Mouse (Mus musculus) embryo, embryonic 11 days (tissue): ENCODE measurements around the gene Cd164.

ENCODE experiments used
- DNase-seq: peaks from one replicate; pipeline ENCODE4 v3.0.0-alpha.2; 2015

Gene Cd164

GRCm38 (mm10) chr10:41518981-41519618 lies at the start of gene Cd164:
Gene Cd164, plus strand, starts transcription at chr10:41519414.
- DNase-seq = peak; percentile 97

- DNase-seq = no peak
These were observed 48.5 kb upstream of the Cd164 start for GRCm38 (mm10) chr10:41470693-41471092.

- DNase-seq = no peak
These were observed 46.7 kb upstream of the Cd164 start for GRCm38 (mm10) chr10:41472534-41472933.

GRCm38 (mm10) chr10:41472962-41473481 lies 46.2 kb upstream of the Cd164 start:
- DNase-seq = no peak

GRCm38 (mm10) chr10:41473782-41474468 lies 45.3 kb upstream of the Cd164 start:
- DNase-seq = no peak

GRCm38 (mm10) chr10:41474981-41475391 lies 44.2 kb upstream of the Cd164 start:
- DNase-seq = no peak

GRCm38 (mm10) chr10:41476171-41477017 lies 42.8 kb upstream of the Cd164 start, which contains the start of gene Mical1:
Gene Mical1, plus strand, starts transcription at chr10:41476314.
- peak; percentile 76 for DNase-seq

GRCm38 (mm10) chr10:41477018-41477277 lies 42.3 kb upstream of the Cd164 start:
- DNase-seq = peak; percentile 82

- DNase-seq = peak; percentile 78
These were observed 41.7 kb upstream of the Cd164 start for GRCm38 (mm10) chr10:41477278-41478181.

GRCm38 (mm10) chr10:41479961-41480360 lies 39.3 kb upstream of the Cd164 start:
- no peak for DNase-seq

GRCm38 (mm10) chr10:41480938-41481880 lies 38.0 kb upstream of the Cd164 start:
- no peak for DNase-seq

- no peak for DNase-seq
These were observed 36.8 kb upstream of the Cd164 start for GRCm38 (mm10) chr10:41482446-41482845.

GRCm38 (mm10) chr10:41485778-41486177 lies 33.4 kb upstream of the Cd164 start:
- no peak for DNase-seq

- DNase-seq = no peak
These were observed 32.6 kb upstream of the Cd164 start for GRCm38 (mm10) chr10:41486506-41487170.

GRCm38 (mm10) chr10:41488877-41489276 lies 30.3 kb upstream of the Cd164 start:
- no peak for DNase-seq

GRCm38 (mm10) chr10:41489294-41489693 lies 29.9 kb upstream of the Cd164 start:
- DNase-seq = no peak

- peak; percentile 97 for DNase-seq
These were observed 29.3 kb upstream of the Cd164 start, which contains the start of the genes Smpd2 and Ppil6 for GRCm38 (mm10) chr10:41489708-41490517. Gene Smpd2, minus strand, starts transcription at chr10:41490369. Gene Ppil6, plus strand, starts transcription at chr10:41490439.

- DNase-seq = no peak
These were observed 28.7 kb upstream of the Cd164 start for GRCm38 (mm10) chr10:41490518-41490873.

- no peak for DNase-seq
These were observed 28.1 kb upstream of the Cd164 start for GRCm38 (mm10) chr10:41491111-41491510.

GRCm38 (mm10) chr10:41500941-41501340 lies 18.3 kb upstream of the Cd164 start:
- no peak for DNase-seq
